Mouse (Mus musculus) cerebellum, adult 18-20 months (tissue): ENCODE measurements at regions not wholly inside any gene's neighbourhood (a gene's known extent, or its start where the extent isn't known, plus 50 kb on each side); places are given as distances from the start of the nearest gene placed in this dataset.
"Not testable (repeated sequence)": the region's sequence is repeated elsewhere in the genome, so short reads cannot be mapped to it uniquely, and the experiment has no call there.

Source experiments
- DNase-seq, 2 experiments: peaks; one replicate each; pipeline ENCODE4 v3.0.0; 2021

DNA sequence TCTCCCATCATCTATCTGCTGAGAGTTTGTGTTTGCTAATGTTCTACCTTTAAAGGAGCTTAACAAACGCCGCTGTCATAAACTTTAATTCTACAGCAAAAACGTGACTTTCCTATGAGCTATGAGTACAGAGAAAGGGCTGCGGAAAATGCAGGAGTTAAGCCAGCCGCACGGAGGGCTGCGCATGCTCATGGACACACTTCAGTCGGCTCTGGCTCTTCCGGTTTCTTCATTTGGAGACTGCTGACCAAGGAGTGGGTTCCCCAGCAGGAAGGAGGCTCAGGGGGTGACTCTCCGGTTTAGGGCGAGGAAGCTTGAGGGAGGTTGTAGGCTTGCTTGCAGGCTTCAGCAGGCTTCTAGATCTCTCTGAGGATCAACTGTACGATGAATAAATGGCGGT is 59.3 kb downstream of the Sox2 start:
- DNase-seq: no peak

DNA sequence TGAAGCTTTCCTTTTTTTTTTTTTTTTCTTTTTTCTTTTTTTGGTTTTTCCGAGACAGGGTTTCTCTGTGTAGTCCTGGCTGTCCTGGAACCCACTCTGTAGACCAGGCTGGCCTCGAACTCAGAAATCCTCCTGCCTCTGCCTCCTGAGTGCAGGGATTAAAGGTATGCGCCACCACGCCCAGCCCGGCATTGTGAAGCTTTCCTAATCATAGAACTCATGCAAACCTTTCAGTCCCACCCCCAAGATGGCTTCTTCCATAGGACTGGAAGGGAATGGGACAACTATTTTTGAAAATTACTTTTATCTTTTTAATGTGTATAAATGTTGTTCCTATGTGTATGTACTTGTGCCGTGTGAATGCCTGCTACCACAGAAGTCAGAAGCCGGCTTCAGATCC is 61.9 kb downstream of the Sox2 start:
- DNase-seq: not testable (repeated sequence)

DNA sequence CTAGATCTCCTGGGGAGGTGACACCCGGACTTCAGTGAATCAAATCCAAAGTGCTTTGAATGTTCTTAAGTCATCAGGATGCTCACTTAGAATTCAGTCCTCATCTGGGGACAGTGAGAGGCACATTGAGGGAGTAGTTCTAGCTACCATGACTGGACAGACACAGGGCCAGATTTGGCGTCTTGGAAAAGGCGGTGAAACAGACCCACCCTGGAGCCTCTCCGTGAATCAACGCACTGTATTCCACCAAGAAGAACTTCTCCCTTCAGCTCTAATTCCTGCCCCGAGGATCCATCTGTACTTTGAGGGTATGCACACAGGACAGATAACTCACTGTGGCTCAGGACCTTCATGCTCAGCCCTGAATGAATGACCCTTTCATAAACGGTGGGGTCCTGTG is 72.3 kb downstream of the Sox2 start:
- DNase-seq: no peak

DNA sequence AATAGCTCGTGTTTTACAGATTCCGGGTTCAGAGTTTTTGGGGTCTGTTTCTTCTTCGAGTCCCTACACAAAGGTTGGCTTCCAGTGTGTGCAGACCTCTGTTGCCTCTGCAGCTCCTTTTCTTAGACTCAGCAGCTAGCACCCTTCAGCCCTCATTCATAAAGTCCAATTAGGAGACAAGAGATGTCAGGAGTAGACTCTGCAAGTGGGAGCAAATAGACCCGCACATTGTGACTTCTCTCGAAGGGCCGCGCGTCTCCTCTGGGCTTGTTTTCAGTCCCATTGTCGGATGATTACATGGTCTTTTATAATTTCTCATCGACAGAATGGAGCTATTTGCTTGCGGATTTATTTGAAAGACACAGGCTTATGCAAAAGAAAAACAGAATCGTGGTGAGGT is 76.8 kb downstream of the Sox2 start:
- DNase-seq: no peak

GRCm38 (mm10) chr3:34728282-34728681 is 78.1 kb downstream of the Sox2 start:
- DNase-seq: no peak

DNA sequence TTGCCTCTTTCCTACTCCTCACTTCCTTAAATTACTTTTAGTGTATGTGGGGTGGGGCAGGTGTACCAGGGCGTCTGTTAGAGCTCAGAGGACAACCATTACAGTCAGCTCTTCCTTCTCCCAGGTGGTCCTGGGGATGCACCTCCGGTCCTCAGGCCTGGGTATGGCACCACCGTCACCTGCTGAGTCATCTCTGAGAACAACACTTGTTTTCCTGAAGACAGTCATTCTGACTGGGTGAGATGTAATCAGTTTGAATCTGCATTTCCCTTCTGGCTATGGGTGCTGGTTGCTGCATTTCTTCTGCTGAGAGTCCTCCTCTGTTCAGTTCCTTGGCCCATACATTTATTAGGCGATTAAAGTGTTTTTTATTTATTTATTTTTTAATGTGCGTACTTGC is 84.8 kb downstream of the Sox2 start:
- no peak for DNase-seq

GRCm38 (mm10) chr3:34738001-34738400 is 87.8 kb downstream of the Sox2 start:
- DNase-seq: no peak

DNA sequence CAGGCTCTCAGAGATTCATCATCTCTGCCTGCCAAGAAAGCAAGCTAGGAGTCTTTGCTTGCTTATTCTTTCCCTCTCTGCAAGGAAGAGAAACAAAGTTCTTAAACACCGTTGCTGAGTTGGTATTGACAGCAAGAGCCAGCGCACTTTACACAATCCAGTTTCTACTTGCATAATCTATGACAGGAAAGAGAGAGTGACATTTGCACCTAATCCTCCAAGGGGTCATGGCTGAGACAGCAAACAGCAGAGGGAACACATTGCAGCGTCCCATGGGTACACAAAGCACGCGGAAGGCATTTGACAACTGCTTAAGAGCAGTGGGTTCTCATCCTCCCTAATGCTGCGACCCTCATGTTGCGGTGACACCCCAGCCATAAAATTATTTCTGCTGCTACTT is 88.7 kb downstream of the Sox2 start:
- DNase-seq: no peak

GRCm38 (mm10) chr3:34739693-34740092 is 89.5 kb downstream of the Sox2 start:
- DNase-seq: no peak

DNA sequence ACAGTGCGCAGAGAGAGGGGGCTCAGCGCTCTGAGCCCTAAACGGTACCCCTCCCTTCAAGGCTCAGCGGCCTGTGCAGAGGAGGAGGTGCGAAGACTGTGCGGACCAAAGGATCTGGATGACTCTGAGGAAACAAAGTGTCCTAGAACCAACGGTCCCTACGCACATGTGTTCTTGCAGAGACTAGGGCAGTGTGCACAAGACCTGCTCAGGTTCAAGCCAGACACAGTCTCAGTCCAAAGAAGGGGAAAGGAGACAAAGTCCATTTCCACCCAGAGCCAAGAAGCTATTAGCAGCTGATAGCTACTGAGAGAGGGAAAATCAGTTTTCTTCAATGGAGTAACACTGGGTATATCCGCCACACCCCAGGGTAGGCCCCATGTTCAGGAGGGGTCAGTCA is 89.9 kb downstream of the Sox2 start:
- DNase-seq: no peak

GRCm38 (mm10) chr3:34745181-34745736 is 95.1 kb downstream of the Sox2 start:
- no peak for DNase-seq

GRCm38 (mm10) chr3:34747499-34748093 is 97.4 kb downstream of the Sox2 start:
- no peak for DNase-seq

DNA sequence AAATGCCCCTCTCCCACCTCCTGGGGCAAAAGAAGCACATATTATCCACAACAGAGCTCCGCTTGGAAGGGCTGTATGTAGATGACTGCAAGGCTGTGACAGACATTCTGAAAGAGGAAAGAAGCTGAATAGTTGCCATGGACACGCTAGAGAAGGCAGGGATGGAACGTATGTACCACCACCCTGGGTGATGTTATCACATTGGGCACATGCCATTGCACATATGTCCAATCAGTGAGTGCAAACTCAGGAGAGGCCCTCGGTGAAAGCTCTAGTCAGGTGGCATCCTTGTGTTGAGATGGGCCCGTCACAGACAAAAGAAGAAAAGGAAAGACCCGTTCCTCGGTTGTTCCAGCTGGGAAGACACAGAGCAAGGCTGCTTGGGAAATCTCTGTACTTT is 99.8 kb downstream of the Sox2 start:
- DNase-seq: no peak

GRCm38 (mm10) chr3:34751551-34751950 is 101.3 kb downstream of the Sox2 start:
- no peak for DNase-seq

- DNase-seq: no peak
Observed at GRCm38 (mm10) chr3:34753557-34753956, 103.4 kb downstream of the Sox2 start.

- no peak for DNase-seq
Observed at GRCm38 (mm10) chr3:34754781-34755180, 104.6 kb downstream of the Sox2 start.

- DNase-seq: not testable (repeated sequence)
Observed at GRCm38 (mm10) chr3:34755282-34755681, 105.1 kb downstream of the Sox2 start.

DNA sequence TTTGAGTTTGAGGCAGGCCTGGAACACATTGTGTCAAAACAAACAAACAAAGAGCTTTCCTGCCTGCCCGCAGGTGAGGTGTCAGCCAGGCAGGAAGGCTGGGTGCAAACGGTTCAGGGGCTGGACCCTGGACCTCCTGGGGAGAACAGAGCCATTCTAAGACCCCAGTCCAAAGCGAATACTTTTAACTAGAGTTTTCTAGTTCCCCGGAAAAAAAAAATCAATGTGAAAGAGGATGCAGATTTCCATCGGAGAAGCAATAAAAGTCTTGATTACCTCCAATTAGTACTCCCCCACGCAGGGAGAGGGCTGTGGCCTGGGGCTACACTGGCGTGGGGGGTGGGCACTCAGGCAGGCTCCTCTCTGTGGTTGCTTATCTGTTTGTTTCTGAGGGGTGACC is 106.4 kb downstream of the Sox2 start:
- no peak for DNase-seq

DNA sequence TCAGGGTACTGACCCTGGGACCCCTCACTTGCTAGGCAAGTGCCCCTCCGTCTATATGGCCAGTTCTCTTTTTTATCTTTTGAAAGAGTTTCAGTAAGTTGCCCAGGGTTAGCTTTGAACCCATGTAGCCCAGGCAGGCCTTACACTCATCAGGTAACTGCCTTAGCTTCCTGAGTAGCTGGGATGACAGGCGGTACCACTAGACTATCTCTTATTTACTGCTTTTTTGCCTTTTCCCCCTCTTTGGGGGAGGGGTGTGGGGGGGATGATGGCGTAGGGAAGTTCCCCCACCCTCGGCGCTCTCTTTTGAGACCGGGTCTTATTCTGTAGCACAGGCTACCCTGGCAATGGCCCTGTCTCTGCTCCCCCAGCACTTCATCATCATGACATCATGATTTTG is 106.9 kb downstream of the Sox2 start:
- DNase-seq: no peak

DNA sequence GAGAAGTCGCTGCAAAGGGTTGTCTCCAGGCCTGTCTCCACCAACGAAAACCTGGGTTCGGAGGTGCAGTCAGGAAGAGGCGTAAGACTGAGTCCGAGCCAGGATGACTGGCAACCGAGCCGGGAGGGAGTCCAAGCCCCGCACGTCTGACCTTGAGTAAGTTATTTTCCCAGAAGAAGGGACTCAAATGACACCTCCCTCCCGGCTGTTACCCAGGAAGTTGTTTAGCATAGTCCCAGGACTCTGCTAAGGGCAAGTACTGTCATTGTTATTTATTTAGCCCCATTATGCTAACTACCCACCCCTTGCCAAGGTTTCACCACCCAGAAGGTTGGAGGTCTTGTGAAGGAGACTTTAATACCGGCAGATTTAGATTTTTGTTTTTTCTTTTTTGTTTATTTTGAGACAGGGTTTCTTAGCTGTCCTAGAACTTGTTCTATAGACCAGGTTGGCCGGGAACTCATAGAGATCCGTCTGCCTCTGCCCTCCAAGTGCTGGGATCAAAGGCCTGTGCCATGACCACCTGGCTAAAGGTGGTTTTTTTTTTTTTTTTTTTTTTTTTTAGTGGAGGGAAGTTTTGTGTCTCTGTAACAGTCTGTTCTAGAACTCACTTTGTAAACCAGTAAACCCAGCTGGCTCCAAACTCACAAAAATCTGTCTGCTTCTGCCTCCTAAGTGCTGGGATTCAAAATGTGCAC is 107.8 kb downstream of the Sox2 start:
- DNase-seq: no peak

GRCm38 (mm10) chr3:34759942-34760640 is 109.9 kb downstream of the Sox2 start:
- no peak for DNase-seq

DNA sequence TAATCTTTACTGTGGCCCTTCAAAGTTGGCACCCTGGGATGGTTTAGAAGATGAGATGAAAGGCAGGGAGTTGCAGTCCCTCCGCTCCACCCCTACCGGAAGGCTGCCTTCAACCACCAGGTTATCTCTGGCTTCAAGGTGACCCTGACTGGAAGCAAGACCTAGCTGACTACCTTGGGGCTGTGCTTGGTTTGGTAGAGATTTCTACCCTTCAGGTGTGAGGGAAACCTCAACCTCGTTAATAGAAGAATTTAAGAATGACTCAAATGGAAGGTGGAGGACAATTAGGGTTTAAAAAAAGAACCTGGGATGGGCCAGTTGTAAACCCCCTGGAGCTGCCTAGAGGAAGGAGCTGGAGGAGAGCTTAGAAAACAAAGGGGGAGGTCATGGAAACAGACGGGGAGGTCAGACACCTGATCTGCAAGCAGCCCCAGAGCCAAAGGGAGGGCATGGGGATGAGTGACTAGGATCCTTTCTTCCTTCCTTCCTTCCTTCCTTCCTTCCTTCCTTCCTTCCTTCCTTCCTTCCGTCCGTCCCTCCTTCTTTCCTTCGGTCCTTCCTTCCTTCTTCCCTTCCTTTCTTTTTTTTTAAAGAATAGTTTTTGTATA is 111.1 kb downstream of the Sox2 start:
- DNase-seq: no peak

- DNase-seq: no peak
Observed at GRCm38 (mm10) chr3:34761783-34762182, 111.6 kb downstream of the Sox2 start.

DNA sequence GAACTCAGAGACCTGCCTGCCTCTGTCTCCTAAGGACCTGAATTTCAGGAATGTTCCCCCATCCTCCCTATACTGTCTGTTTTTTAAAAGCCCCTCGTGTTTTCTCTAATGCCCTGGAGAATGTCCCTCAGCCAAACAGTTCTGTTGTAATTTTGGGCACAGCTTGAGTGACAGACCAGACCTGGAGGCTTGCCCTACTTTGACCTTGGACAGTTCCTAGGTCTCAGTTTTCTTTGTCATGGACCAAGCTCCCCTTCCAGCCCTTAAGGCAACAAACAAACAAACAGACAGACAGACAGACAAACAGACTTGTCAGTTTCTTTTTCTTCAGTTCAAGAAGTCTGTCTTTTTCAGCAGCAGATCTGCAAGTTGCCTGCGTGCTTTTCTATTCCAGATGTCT is 114.4 kb downstream of the Sox2 start:
- no peak for DNase-seq
